Mouse (Mus musculus): Measurements from ENCODE around the gene Hist1h2ac.

The Hist1h2ac gene

DNA sequence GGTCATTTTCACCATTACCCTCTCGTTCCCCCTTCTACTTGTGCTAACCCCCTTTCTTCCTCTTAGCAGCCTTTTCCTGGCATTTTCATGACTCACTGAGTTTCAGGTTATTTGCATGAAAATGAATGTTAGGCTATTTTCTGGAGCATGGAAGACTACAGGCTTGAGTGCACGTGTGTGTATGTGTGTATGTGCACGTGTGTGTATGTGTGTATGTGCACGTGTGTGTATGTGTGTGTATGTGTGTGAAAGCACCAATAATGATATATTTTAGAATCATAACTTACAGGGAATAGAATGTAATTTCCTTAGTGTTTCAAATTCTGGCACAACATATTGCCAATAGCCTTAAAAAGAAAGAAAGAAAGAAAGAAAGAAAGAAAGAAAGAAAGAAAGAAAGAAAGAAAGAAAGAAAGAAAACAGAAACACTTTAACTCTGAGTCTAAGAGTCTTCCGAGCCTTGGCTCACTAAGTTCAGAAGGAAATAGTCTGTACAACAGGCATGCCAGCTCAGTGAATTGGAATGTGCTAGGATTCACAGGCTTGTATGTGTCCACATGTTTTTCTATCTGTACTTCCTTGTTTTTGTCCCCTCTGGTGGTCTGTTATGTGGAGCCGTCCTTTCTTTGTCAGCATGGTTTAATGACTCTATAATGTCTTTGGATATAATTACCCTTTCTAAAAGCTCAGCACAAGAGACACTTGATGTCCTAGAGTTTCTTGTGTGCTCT, 23.9 kb downstream of the Hist1h2ac start:
- no peak for DNase-seq (ENCODE audit: low read depth, low spot score)

Measured in telencephalon, adult 2 months (tissue).